Mouse (Mus musculus): ENCODE measurements around the gene A630001G21Rik. TPM values are rescaled to one million over a fixed set of nuclear protein-coding genes. Genes with fewer than 3 reads are reported as not detected.

The A630001G21Rik gene
- polyA plus RNA-seq, 1 experiment from 2014 or later: 1.8 TPM

GRCm38 (mm10) chr1:85809256-85809655, 30.8 kb upstream of the A630001G21Rik start:
- Histone ChIP-seq H3K27ac (ENCODE audit: low read depth, low read length) (no peak overlapping the region), H3K36me3 (ENCODE audit: control insufficient read depth, insufficient read depth, low read length) (no peaks in the 10 kb centered on the region), H3K9me3 (replicated peaks; ENCODE audit: control insufficient read depth, low read length) (no peaks in the 10 kb centered on the region), H3K4me1 (ENCODE audit: control insufficient read depth, insufficient read depth, low read length) (peaks cover 23% of the 10 kb centered on the region; the same call in 1 of the 2 replicates), H3K4me2 (no peak overlapping the region), H3K9ac (ENCODE audit: low read depth, low read length) (no peak overlapping the region), H3K4me3 (ENCODE audit: low read depth, low read length) (no peak overlapping the region), H3K27me3 (ENCODE audit: control insufficient read depth, insufficient read depth, low read length) (no peaks in the 10 kb centered on the region)
- no peak for ATAC-seq (replicated peaks; ENCODE audit: insufficient number of reproducible peaks, low FRiP score, low TSS enrichment)
- WGBS (ENCODE audit: insufficient replicate concordance): 75% methylated on average over 4 of the region's 4 CpGs

DNA sequence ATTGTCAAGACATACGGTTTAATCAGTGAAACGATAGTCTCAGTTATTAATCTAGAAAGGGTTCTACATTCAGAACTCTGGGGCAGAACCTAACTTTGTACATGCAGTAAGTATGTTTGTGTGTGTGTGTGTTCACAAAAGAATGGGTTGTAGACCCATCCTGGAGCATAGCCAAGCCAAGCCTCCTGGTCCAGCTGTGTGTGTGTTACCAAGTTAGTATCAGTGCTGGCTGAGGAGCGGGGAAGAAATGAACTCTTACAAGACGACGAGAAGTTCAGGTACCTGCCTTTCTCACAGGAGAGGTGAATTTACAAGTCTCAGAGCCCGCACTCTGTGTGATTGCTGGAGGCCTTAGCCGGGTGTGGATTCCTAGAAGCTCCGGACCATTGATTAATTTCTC, 26.1 kb upstream of the A630001G21Rik start:
- Histone ChIP-seq H3K27ac (ENCODE audit: low read depth, low read length) (no peak overlapping the region), H3K36me3 (ENCODE audit: control insufficient read depth, insufficient read depth, low read length) (no peaks in the 10 kb centered on the region), H3K4me1 (ENCODE audit: control insufficient read depth, insufficient read depth, low read length) (peaks cover 9% of the 10 kb centered on the region; the same call in 1 of the 2 replicates), H3K27me3 (ENCODE audit: control insufficient read depth, insufficient read depth, low read length) (no peaks in the 10 kb centered on the region), H3K4me3 (ENCODE audit: low read depth, low read length) (no peak overlapping the region), H3K9ac (ENCODE audit: low read depth, low read length) (no peak overlapping the region), H3K9me3 (replicated peaks; ENCODE audit: control insufficient read depth, low read length) (no peaks in the 10 kb centered on the region), H3K4me2 (no peak overlapping the region)
- WGBS (ENCODE audit: insufficient replicate concordance): 89% methylated on average over 8 of the region's 8 CpGs
- ATAC-seq (replicated peaks; ENCODE audit: insufficient number of reproducible peaks, low FRiP score, low TSS enrichment): no peak

DNA sequence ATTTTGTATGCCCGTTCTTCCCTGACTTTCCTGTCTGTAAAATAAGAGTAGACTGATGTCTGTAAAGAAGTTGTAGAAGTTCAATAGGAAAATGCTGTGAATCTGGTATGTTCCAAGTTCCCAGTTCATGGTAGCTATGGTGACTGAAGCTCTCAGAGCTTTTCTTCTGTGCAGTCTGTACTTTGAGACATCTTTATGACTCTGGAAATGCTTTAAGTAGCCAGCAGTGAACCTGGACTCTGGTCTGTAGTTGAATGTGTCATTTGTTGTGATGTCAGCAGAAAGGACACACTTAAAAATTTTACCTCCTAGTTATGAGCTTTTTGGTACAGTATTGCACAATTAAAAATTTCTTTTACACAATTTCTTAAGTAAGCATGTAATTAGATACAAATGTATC, 24.1 kb upstream of the A630001G21Rik start:
- H3K9me3 ChIP-seq (replicated peaks; ENCODE audit: control insufficient read depth, low read length): no peaks in the 10 kb centered on the region
- H3K4me2 ChIP-seq: no peak overlapping the region
- no peak overlapping the region for H3K27ac ChIP-seq (ENCODE audit: low read depth, low read length)
- no peak for ATAC-seq (replicated peaks; ENCODE audit: insufficient number of reproducible peaks, low FRiP score, low TSS enrichment)
- H3K9ac ChIP-seq (ENCODE audit: low read depth, low read length): no peak overlapping the region
- 90% methylated on average over 1 of the region's 1 CpGs for WGBS (ENCODE audit: insufficient replicate concordance)
- peaks cover 3% of the 10 kb centered on the region; the same call in 1 of the 2 replicates for H3K4me1 ChIP-seq (ENCODE audit: control insufficient read depth, insufficient read depth, low read length)
- H3K4me3 ChIP-seq (ENCODE audit: low read depth, low read length): no peak overlapping the region
- no peaks in the 10 kb centered on the region for H3K36me3 ChIP-seq (ENCODE audit: control insufficient read depth, insufficient read depth, low read length)
- H3K27me3 ChIP-seq (ENCODE audit: control insufficient read depth, insufficient read depth, low read length): no peaks in the 10 kb centered on the region

DNA sequence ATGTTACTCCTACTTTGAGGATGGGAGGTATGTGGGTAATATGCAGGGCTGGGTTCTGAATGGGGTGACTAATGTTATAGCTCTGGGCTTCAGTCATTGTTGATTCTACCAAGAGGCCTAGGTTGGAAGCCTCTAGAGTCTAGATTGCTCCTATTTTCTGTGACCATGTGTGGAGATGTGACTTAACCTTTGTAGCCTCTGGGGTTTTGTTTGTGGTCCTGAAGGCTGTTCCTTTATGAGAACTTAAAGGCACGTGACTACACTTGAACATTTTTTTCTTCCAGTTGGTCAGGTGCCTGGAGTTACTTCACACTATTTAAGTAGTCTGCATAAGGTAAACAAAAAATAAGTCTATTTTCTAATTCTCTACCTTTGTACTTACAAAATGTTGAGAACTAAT, 21.3 kb upstream of the A630001G21Rik start:
- Histone ChIP-seq H3K27ac (ENCODE audit: low read depth, low read length) (no peak overlapping the region), H3K4me1 (ENCODE audit: control insufficient read depth, insufficient read depth, low read length) (peaks cover 6% of the 10 kb centered on the region; the same call in 1 of the 2 replicates), H3K9ac (ENCODE audit: low read depth, low read length) (no peak overlapping the region), H3K4me3 (ENCODE audit: low read depth, low read length) (no peak overlapping the region), H3K27me3 (ENCODE audit: control insufficient read depth, insufficient read depth, low read length) (no peaks in the 10 kb centered on the region), H3K36me3 (ENCODE audit: control insufficient read depth, insufficient read depth, low read length) (no peaks in the 10 kb centered on the region), H3K9me3 (replicated peaks; ENCODE audit: control insufficient read depth, low read length) (no peaks in the 10 kb centered on the region), H3K4me2 (no peak overlapping the region)
- no peak for ATAC-seq (replicated peaks; ENCODE audit: insufficient number of reproducible peaks, low FRiP score, low TSS enrichment)
- 81% methylated on average over 1 of the region's 1 CpGs for WGBS (ENCODE audit: insufficient replicate concordance)

- Histone ChIP-seq H3K4me1 (ENCODE audit: control insufficient read depth, insufficient read depth, low read length) (peaks cover 3% of the 10 kb centered on the region; the same call in 1 of the 2 replicates), H3K27me3 (ENCODE audit: control insufficient read depth, insufficient read depth, low read length) (no peaks in the 10 kb centered on the region), H3K9ac (ENCODE audit: low read depth, low read length) (no peak overlapping the region), H3K4me3 (ENCODE audit: low read depth, low read length) (no peak overlapping the region), H3K9me3 (replicated peaks; ENCODE audit: control insufficient read depth, low read length) (no peaks in the 10 kb centered on the region), H3K27ac (ENCODE audit: low read depth, low read length) (no peak overlapping the region), H3K36me3 (ENCODE audit: control insufficient read depth, insufficient read depth, low read length) (no peaks in the 10 kb centered on the region), H3K4me2 (peak overlapping the region; percentile 39; the same call in 1 of the 2 replicates)
- no peak for ATAC-seq (replicated peaks; ENCODE audit: insufficient number of reproducible peaks, low FRiP score, low TSS enrichment)
- WGBS (ENCODE audit: insufficient replicate concordance): 43% methylated on average over 3 of the region's 3 CpGs
Observed at GRCm38 (mm10) chr1:85795196-85795595, 16.8 kb upstream of the A630001G21Rik start.

DNA sequence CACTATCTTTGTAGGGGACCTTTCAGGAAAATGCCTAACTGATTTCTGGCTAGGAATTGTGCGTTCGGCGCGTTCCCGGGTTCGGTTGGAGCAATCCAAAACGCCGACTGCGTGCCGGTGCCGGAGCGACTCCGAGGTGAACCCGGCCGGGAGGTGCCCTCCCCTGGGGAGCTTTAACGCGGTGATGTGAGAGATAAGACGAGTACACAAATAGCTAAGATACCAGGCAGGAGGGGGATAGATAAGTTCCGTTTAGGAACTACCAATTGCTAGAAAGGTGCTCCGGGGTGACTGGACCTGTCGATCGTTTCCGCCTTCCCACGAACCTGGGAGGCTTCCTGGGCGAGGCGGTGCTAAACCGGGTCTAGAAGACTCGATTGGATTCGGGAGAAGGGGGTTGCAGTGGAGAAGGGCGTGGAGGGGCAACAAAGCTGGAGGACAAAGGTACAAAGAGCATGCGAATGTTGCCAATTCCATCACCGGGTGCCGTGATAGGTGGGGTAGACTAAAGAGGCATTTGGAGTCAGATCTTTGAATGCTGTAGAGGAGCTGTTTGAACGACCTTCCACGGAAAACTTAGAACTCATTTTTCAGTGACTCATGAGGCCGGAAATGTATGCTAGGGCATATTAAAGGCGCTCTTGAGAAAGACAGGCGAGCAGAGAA, 15.8 kb upstream of the A630001G21Rik start:
- ATAC-seq (replicated peaks; ENCODE audit: insufficient number of reproducible peaks, low FRiP score, low TSS enrichment): no peak
- Histone ChIP-seq H3K27me3 (ENCODE audit: control insufficient read depth, insufficient read depth, low read length) (no peaks in the 10 kb centered on the region), H3K4me2 (peak overlapping the region; percentile 62), H3K36me3 (ENCODE audit: control insufficient read depth, insufficient read depth, low read length) (no peaks in the 10 kb centered on the region), H3K27ac (ENCODE audit: low read depth, low read length) (peak overlapping the region; percentile 96), H3K4me3 (ENCODE audit: low read depth, low read length) (peak overlapping the region; percentile 98), H3K9ac (ENCODE audit: low read depth, low read length) (peak overlapping the region; percentile 99), H3K9me3 (replicated peaks; ENCODE audit: control insufficient read depth, low read length) (no peaks in the 10 kb centered on the region), H3K4me1 (ENCODE audit: control insufficient read depth, insufficient read depth, low read length) (peaks cover 3% of the 10 kb centered on the region; the same call in 1 of the 2 replicates)
- under 1% methylated on average over 38 of the region's 38 CpGs for WGBS (ENCODE audit: insufficient replicate concordance)

- Histone ChIP-seq H3K9ac (ENCODE audit: low read depth, low read length) (peak within 1 kb of the TSS; percentile 99), H3K4me2 (peak within 1 kb of the TSS; percentile 62), H3K36me3 (ENCODE audit: control insufficient read depth, insufficient read depth, low read length) (no peaks in the 10 kb centered on the region), H3K4me3 (ENCODE audit: low read depth, low read length) (peak within 1 kb of the TSS; percentile 98), H3K27ac (ENCODE audit: low read depth, low read length) (peak within 1 kb of the TSS; percentile 96), H3K9me3 (replicated peaks; ENCODE audit: control insufficient read depth, low read length) (no peaks in the 10 kb centered on the region), H3K27me3 (ENCODE audit: control insufficient read depth, insufficient read depth, low read length) (no peaks in the 10 kb centered on the region), H3K4me1 (ENCODE audit: control insufficient read depth, insufficient read depth, low read length) (peaks cover 3% of the 10 kb centered on the region; the same call in 1 of the 2 replicates)
- under 1% methylated on average over 103 of the region's 118 CpGs for WGBS (ENCODE audit: insufficient replicate concordance)
- ATAC-seq (replicated peaks; ENCODE audit: insufficient number of reproducible peaks, low FRiP score, low TSS enrichment): peak; percentile 88
Observed at GRCm38 (mm10) chr1:85793208-85794105, 15.0 kb upstream of the A630001G21Rik start, which contains the start of gene Cab39. Gene Cab39 (plus strand): TSS chr1:85793441.

DNA sequence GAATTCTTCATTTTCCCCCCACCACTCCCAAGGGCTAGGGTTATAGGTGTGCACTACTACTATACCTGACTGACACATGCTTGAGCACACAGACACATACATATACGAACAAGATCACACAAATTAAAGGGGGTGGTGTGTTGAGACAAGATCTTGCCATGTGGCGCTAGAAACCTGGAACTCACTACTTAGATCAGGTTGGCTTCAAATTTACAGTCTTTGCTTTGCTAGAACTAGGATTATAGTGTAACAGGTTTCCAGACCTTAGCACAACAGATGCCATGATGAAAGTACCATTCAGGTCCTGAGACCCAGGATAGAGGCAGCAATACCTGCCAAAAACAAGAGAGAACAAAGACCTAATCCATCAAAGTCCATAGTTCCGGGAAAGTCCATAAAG, 13.0 kb upstream of the A630001G21Rik start:
- Histone ChIP-seq H3K27me3 (ENCODE audit: control insufficient read depth, insufficient read depth, low read length) (no peaks in the 10 kb centered on the region), H3K9ac (ENCODE audit: low read depth, low read length) (no peak overlapping the region), H3K27ac (ENCODE audit: low read depth, low read length) (no peak overlapping the region), H3K4me3 (ENCODE audit: low read depth, low read length) (no peak overlapping the region), H3K4me1 (ENCODE audit: control insufficient read depth, insufficient read depth, low read length) (peaks cover 3% of the 10 kb centered on the region; the same call in 1 of the 2 replicates), H3K9me3 (replicated peaks; ENCODE audit: control insufficient read depth, low read length) (no peaks in the 10 kb centered on the region), H3K36me3 (ENCODE audit: control insufficient read depth, insufficient read depth, low read length) (no peaks in the 10 kb centered on the region), H3K4me2 (no peak overlapping the region)
- 84% methylated on average over 3 of the region's 3 CpGs for WGBS (ENCODE audit: insufficient replicate concordance)
- no peak for ATAC-seq (replicated peaks; ENCODE audit: insufficient number of reproducible peaks, low FRiP score, low TSS enrichment)

Data from heart, embryonic 11.5 days (tissue).